Mouse (Mus musculus) lung, embryonic 16.5 days (tissue): ENCODE measurements around the gene Pkhd1. TPM values are rescaled to one million over a fixed set of nuclear protein-coding genes. Genes with fewer than 3 reads are reported as not detected.

Source experiments
- polyA plus RNA-seq: library from polyadenylated mRNA; unstranded; fragments of >200 nt; fragmentation: Nextera tagmentation; extraction: Ambion mirVana; gene quantifications from 2 replicates; pipeline ENCODE4 v1.2.1, GENCODE M21; 2015

The Pkhd1 gene
- polyA plus RNA-seq, 1 experiment from 2014 or later = 0.80 TPM

Other genes starting within 250 kb of the Pkhd1 start
- gene Il17a, start 112.8 kb upstream of the Pkhd1 start, polyA plus RNA-seq = not detected in 2 replicates
- not detected in 2 replicates for gene Il17f, start 172.6 kb upstream of the Pkhd1 start, polyA plus RNA-seq
- 157 and 165 TPM in 2 replicates for gene Mcm3, start 202.2 kb upstream of the Pkhd1 start, polyA plus RNA-seq